Mouse (Mus musculus) spleen, adult 18-20 months (tissue): Measurements from ENCODE around the gene Macrod2.

Source experiments
- DNase-seq, 2 experiments: peaks; one replicate each; pipeline ENCODE4 v3.0.0; 2022; ENCODE audit warnings: mixed read lengths in 2 of 2

Gene Macrod2

GRCm38 (mm10) chr2:141876958-141877357 lies 1481.8 kb downstream of the Macrod2 start:
- DNase-seq = no peak

- DNase-seq = no peak
Measured at GRCm38 (mm10) chr2:141878473-141878872, 1483.4 kb downstream of the Macrod2 start.

GRCm38 (mm10) chr2:141879711-141880110 lies 1484.6 kb downstream of the Macrod2 start:
- DNase-seq = no peak

GRCm38 (mm10) chr2:141886694-141887474 lies 1491.8 kb downstream of the Macrod2 start:
- DNase-seq = no peak

- no peak for DNase-seq
Measured at GRCm38 (mm10) chr2:141889497-141889896, 1494.4 kb downstream of the Macrod2 start.

GRCm38 (mm10) chr2:141897951-141898350 lies 1502.8 kb downstream of the Macrod2 start:
- DNase-seq = no peak

- no peak for DNase-seq
Measured at GRCm38 (mm10) chr2:141911831-141912447, 1516.8 kb downstream of the Macrod2 start.

GRCm38 (mm10) chr2:141913486-141913885 lies 1518.4 kb downstream of the Macrod2 start:
- DNase-seq = no peak

- DNase-seq = no peak
Measured at GRCm38 (mm10) chr2:141913894-141914293, 1518.8 kb downstream of the Macrod2 start.

- DNase-seq = no peak
Measured at GRCm38 (mm10) chr2:141920377-141920992, 1525.4 kb downstream of the Macrod2 start.

GRCm38 (mm10) chr2:141935130-141935529 lies 1540.0 kb downstream of the Macrod2 start:
- DNase-seq = no peak

GRCm38 (mm10) chr2:141954795-141955194 lies 1559.7 kb downstream of the Macrod2 start:
- DNase-seq = no peak

- no peak for DNase-seq
Measured at GRCm38 (mm10) chr2:141955197-141955596, 1560.1 kb downstream of the Macrod2 start.

- no peak for DNase-seq
Measured at GRCm38 (mm10) chr2:141962868-141963267, 1567.8 kb downstream of the Macrod2 start.

GRCm38 (mm10) chr2:141983664-141984395 lies 1588.7 kb downstream of the Macrod2 start:
- no peak for DNase-seq

GRCm38 (mm10) chr2:141998901-141999300 lies 1603.8 kb downstream of the Macrod2 start:
- DNase-seq = no peak

GRCm38 (mm10) chr2:142024534-142025155 lies 1629.5 kb downstream of the Macrod2 start:
- no peak for DNase-seq

- DNase-seq = no peak
Measured at GRCm38 (mm10) chr2:142026721-142027120, 1631.6 kb downstream of the Macrod2 start.

- no peak for DNase-seq
Measured at GRCm38 (mm10) chr2:142030756-142031646, 1635.9 kb downstream of the Macrod2 start.

- no peak for DNase-seq
Measured at GRCm38 (mm10) chr2:142055576-142055975, 1660.5 kb downstream of the Macrod2 start.

- DNase-seq = no peak
Measured at GRCm38 (mm10) chr2:142057889-142058750, 1663.0 kb downstream of the Macrod2 start.
